Mouse (Mus musculus) olfactory bulb, adult 2 months (tissue): ENCODE results near the gene Arhgef3. TPM values are rescaled to one million over a fixed set of nuclear protein-coding genes. Genes with fewer than 3 reads are reported as not detected.

Source experiments
- H3K27ac ChIP-seq: fragments of 200-500 bp; 2 replicates; pipeline ENCODE4 v1.5.1; 2012; ENCODE audit warnings: low read depth, low read length; ENCODE audit not compliant: insufficient read depth
- H3K4me1 ChIP-seq: fragments of 200-500 bp; 2 replicates; pipeline ENCODE4 v1.6.1; 2012; ENCODE audit warnings: low read length; ENCODE audit not compliant: control insufficient read depth, insufficient read depth
- H3K4me3 ChIP-seq: fragments of 200-500 bp; 2 replicates; pipeline ENCODE4 v1.5.1; 2012; ENCODE audit warnings: mild to moderate bottlenecking, low read depth, low read length, moderate library complexity; ENCODE audit not compliant: insufficient read depth
- CTCF ChIP-seq: fragments of 200-500 bp; IDR thresholded peaks from 2 replicates; pipeline ENCODE4 v1.5.1; 2012; ENCODE audit warnings: low read depth, mild to moderate bottlenecking, low read length, moderate library complexity; ENCODE audit not compliant: insufficient read depth
- POLR2A ChIP-seq: fragments of 200-500 bp; IDR thresholded peaks from 2 replicates; pipeline ENCODE4 v1.6.1; 2012; ENCODE audit warnings: mild to moderate bottlenecking, low read depth, low read length, moderate library complexity; ENCODE audit not compliant: insufficient read depth
- WGBS: fragments of 180-500 bp; shearing (Covaris S2); methylation state at CpG from one replicate; pipeline ENCODE4 v1.1.7; 2018; 5-methylcytosine and 5-hydroxymethylcytosine counted together
- polyA plus RNA-seq: library from polyadenylated mRNA; stranded (reverse); fragments of >200 nt; gene quantifications from 2 replicates; pipeline ENCODE4 v1.2.4, GENCODE M21; 2012; ENCODE audit warnings: low replicate concordance; ENCODE audit not compliant: missing spikeins, insufficient read depth, insufficient read length

The Arhgef3 gene
- polyA plus RNA-seq, 1 experiment, result not detected

DNA sequence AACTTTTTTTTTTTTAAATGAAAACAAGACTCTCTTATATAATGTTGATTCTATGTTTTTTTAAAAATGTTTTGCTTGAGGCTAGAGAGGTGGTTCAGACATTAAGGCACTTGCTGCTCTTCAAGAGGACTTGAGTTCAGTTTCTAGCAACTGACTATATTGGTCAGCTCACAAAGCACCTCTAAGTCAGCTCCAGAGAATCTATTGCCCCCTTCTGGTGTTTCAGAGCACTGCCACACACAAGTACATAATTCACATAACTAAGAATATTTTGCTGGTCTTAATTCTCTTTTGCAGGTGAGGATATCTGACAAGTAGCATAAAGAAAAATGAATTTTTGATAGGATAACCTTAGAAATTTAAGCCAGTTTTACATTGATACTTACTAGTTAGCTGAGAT is 326.2 kb downstream of the Arhgef3 start:
- Histone ChIP-seq H3K4me3 (no peak overlapping the region), H3K4me1 (no peaks in the 10 kb centered on the region), H3K27ac (no peak overlapping the region)
- TF ChIP-seq POLR2A, result no peak
- no peak for TF ChIP-seq CTCF

GRCm38 (mm10) chr14:27444851-27445281 is 330.2 kb downstream of the Arhgef3 start:
- Histone ChIP-seq H3K4me1 (no peaks in the 10 kb centered on the region), H3K4me3 (no peak overlapping the region), H3K27ac (no peak overlapping the region)
- WGBS, result 81% methylated on average over 2 of the region's 2 CpGs
- TF ChIP-seq POLR2A (no peak), CTCF (no peak)

- H3K27ac ChIP-seq, result no peak overlapping the region
- 77% methylated on average over 4 of the region's 4 CpGs for WGBS
- TF ChIP-seq CTCF (no peak), POLR2A (no peak)
- H3K4me1 ChIP-seq, result no peaks in the 10 kb centered on the region
- no peak overlapping the region for H3K4me3 ChIP-seq
Observed at GRCm38 (mm10) chr14:27446963-27447362, 332.3 kb downstream of the Arhgef3 start.

Other genes starting within 250 kb of the Arhgef3 start
- not detected in 2 replicates for gene Asb14, start 220.3 kb upstream of the Arhgef3 start, polyA plus RNA-seq
- gene Appl1, start 143.7 kb upstream of the Arhgef3 start, polyA plus RNA-seq, result not detected in 2 replicates
- not detected in 2 replicates for gene Hesx1, start 120.5 kb upstream of the Arhgef3 start, polyA plus RNA-seq
- gene Il17rd, start 76.0 kb upstream of the Arhgef3 start, polyA plus RNA-seq, result not detected in 2 replicates